Mouse (Mus musculus) stomach, postnatal 0 days (tissue): ENCODE measurements at regions not wholly inside any gene's neighbourhood (a gene's known extent, or its start where the extent isn't known, plus 50 kb on each side); places are given as distances from the start of the nearest gene placed in this dataset.

Experiments
- CTCF ChIP-seq: IDR thresholded peaks from 2 replicates; pipeline ENCODE4 v1.5.1; 2016; ENCODE audit warnings: antibody characterized with exemption, low read depth, mild to moderate bottlenecking, moderate library complexity
- EP300 ChIP-seq: optimal IDR thresholded peaks from 2 replicates; pipeline ENCODE3; 2016; ENCODE audit warnings: antibody characterized with exemption

GRCm38 (mm10) chr3:35245003-35245402, 508.9 kb upstream of the Atp11b start:
- TF ChIP-seq CTCF (no peak), EP300 (no peak)
